9 mouse cellular contexts compared by ENCODE assay signal in the genomic region with DNA sequence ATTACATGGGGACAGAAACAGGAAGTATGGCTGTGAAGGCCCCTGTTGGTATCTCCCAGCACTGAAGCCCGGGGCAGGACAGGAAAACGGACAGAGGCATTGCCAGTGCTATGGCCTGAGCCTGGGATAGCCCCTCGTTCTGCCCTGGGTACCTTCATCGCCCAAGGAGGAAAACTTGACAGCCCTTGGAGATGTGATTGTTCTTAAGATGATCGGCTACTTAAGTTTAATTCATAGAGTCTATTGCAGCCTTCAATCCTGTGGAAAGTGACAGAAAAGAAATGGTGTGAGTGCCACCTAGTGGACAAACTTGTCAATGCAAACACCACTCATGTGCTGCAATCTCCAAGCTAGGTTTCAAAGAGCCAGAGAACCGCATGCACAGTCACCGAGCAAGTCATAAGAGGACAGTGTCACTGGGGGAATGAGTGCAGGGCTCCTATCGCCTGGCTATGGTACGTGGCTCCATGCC.
A peak's percentile ranks its signal among the peaks of the same experiment; 100 is the strongest.
DNase-seq lines count a peak whose midpoint lies in the region; ATAC-seq and TF ChIP-seq lines count a peak whose summit lies in the region.
"Had no signal": no experiment of that assay in that cellular context is flagged by ENCODE, and none has a peak within 500 bp of the region (broad histone marks: within the 10 kb centered on the region; RNA-seq: fewer than 3 reads in every experiment).

No protein-coding gene starts in this region.

- no peak overlapping the region for H3K4me2 ChIP-seq in intestine, embryonic 14.5 days (ENCODE audit: low read length)

- peak; percentile 71 to 91 for DNase-seq in heart, adult 18-20 months
- DNase-seq in heart, postnatal 25 days (ENCODE audit: low spot score): no peak
- peak; percentile 52 for DNase-seq in cerebellum, adult 9-11 months
- DNase-seq in frontal cortex, adult 2 months (ENCODE audit: extremely low spot score in 1 of 2, low spot score in 1 of 2): peak; percentile 63 to 94
- peak; percentile 91 for DNase-seq in intestine, embryonic 14.5 days (ENCODE audit: low spot score)
- DNase-seq in left cerebral cortex, adult 2 months (ENCODE audit: extremely low spot score in 1 of 2, low spot score in 2 of 2): peak; percentile 80 to 82
- peak; percentile 82 for DNase-seq in mesoderm, embryonic 11.5 days (ENCODE audit: low read depth, low spot score)
- peak; percentile 82 for DNase-seq in right cerebral cortex, postnatal 14 days

- intact Hi-C loops in heart, postnatal 25 days (cut with DNase I): loop anchor here (1.0 kb wide), 1 partner anchor 90 kb away; no protein-coding TSS in a partner anchor
- intact Hi-C loops in left cerebral cortex, adult 2 months (cut with DNase I): loop anchor here (1.0 to 10.0 kb wide), 2 partner anchors 90 to 769 kb away; no protein-coding TSS in a partner anchor

- H3K36me3 ChIP-seq in intestine, embryonic 14.5 days (ENCODE audit: control insufficient read depth, insufficient read depth, low read length): no peaks in the 10 kb centered on the region
- H3K36me3 ChIP-seq: G1E had no signal

- no peaks in the 10 kb centered on the region for H3K27me3 ChIP-seq in intestine, embryonic 14.5 days (replicated peaks; ENCODE audit: control insufficient read depth, insufficient read depth, low read length)

- peak; percentile 86 for TF ChIP-seq CTCF in left cerebral cortex, adult 2 months (IDR thresholded peaks at IDR 0.05)

- H3K27ac ChIP-seq in intestine, embryonic 14.5 days (ENCODE audit: low read depth): no peak overlapping the region
- no peak overlapping the region for H3K27ac ChIP-seq in left cerebral cortex, adult 2 months

- WGBS in intestine, embryonic 14.5 days: 21% methylated on average over 9 of the region's 9 CpGs

- H3K9me3 ChIP-seq in intestine, embryonic 14.5 days (ENCODE audit: control insufficient read depth, low read length): no peaks in the 10 kb centered on the region

- H3K4me3 ChIP-seq in intestine, embryonic 14.5 days (ENCODE audit: low read depth, low read length): no peak overlapping the region
- H3K4me3 ChIP-seq in left cerebral cortex, adult 2 months: no peak overlapping the region

- peak; percentile 58; the same call in 1 of the 2 replicates for ATAC-seq in intestine, embryonic 14.5 days (replicated peaks; ENCODE audit: low FRiP score, low TSS enrichment, low read depth)

- H3K9ac ChIP-seq in intestine, embryonic 14.5 days (ENCODE audit: low read length): no peak overlapping the region

- H3K4me1 ChIP-seq in intestine, embryonic 14.5 days (replicated peaks; ENCODE audit: control insufficient read depth, insufficient read depth, low read length): no peaks in the 10 kb centered on the region
